Mouse (Mus musculus) midbrain, embryonic 13.5 days (tissue): ENCODE measurements at regions not wholly inside any gene's neighbourhood (a gene's known extent, or its start where the extent isn't known, plus 50 kb on each side); places are given as distances from the start of the nearest gene placed in this dataset.

Experiments
- ATAC-seq: fragments of 200-750 bp; cut with Nextera tagmentation; 2 replicates; pipeline ENCODE4 v1.8.0; 2017; ENCODE audit warnings: mild to moderate bottlenecking, moderate TSS enrichment, moderate library complexity
- H3K27ac ChIP-seq: fragments of 300-500 bp; sonication (generic); 2 replicates; pipeline ENCODE4 v1.5.1; 2015; ENCODE audit warnings: inconsistent platforms, mild to moderate bottlenecking, moderate library complexity
- H3K27me3 ChIP-seq: fragments of 300-500 bp; sonication (generic); 2 replicates; pipeline ENCODE4 v1.6.1; 2015; ENCODE audit warnings: mild to moderate bottlenecking, inconsistent platforms
- H3K36me3 ChIP-seq: fragments of 300-500 bp; sonication (generic); 2 replicates; pipeline ENCODE4 v1.6.1; 2015; ENCODE audit warnings: mild to moderate bottlenecking, inconsistent platforms
- H3K4me1 ChIP-seq: fragments of 300-500 bp; sonication (generic); replicated peaks from 2 replicates; pipeline ENCODE4 v1.6.1; 2015; ENCODE audit warnings: inconsistent platforms
- H3K4me2 ChIP-seq: fragments of 300-500 bp; sonication (generic); replicated peaks from 2 replicates; pipeline ENCODE4 v1.6.1; 2015; ENCODE audit warnings: moderate library complexity, mild to moderate bottlenecking, inconsistent platforms
- H3K4me3 ChIP-seq: fragments of 300-500 bp; sonication (generic); replicated peaks from 2 replicates; pipeline ENCODE4 v1.5.1; 2015; ENCODE audit warnings: mild to moderate bottlenecking, inconsistent platforms
- H3K9ac ChIP-seq: fragments of 300-500 bp; sonication (generic); replicated peaks from 2 replicates; pipeline ENCODE4 v1.6.1; 2015; ENCODE audit warnings: mild to moderate bottlenecking, inconsistent platforms
- H3K9me3 ChIP-seq: fragments of 300-500 bp; sonication (generic); 2 replicates; pipeline ENCODE4 v1.6.1; 2016; ENCODE audit warnings: mild to moderate bottlenecking, inconsistent platforms
- WGBS: fragments of 180-500 bp; shearing (Covaris S2); methylation state at CpG from one replicate; pipeline ENCODE4 v1.1.7; 2015; 5-methylcytosine and 5-hydroxymethylcytosine counted together

DNA sequence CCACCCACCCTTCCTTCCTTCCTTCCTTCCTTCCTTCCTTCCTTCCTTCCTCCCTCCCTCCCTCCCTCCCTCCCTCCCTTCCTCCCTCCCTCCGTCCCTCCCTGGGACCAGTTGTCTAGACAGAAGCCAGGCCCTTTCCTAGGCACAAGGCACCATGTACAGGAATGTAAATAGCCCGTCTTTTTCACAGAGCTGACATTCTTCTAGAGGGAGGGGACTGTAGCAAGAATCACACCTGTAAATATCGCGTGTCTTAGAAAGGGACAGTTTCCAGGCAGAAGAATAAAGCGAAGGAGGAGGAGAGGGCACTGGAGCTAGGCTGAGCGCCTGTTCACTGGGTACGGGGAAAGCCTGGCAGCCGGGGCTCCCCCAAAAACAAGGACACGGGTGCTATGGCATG is 58.7 kb upstream of the Gm11733 start:
- Histone ChIP-seq H3K36me3 (no peaks in the 10 kb centered on the region), H3K27ac (no peak overlapping the region), H3K9ac (no peak overlapping the region), H3K27me3 (peaks cover 2% of the 10 kb centered on the region; the same call in 1 of the 2 replicates), H3K4me1 (peaks cover 24% of the 10 kb centered on the region), H3K4me3 (no peak overlapping the region), H3K9me3 (no peaks in the 10 kb centered on the region), H3K4me2 (no peak overlapping the region)
- ATAC-seq = no peak
- WGBS = 62% methylated on average over 9 of the region's 9 CpGs

DNA sequence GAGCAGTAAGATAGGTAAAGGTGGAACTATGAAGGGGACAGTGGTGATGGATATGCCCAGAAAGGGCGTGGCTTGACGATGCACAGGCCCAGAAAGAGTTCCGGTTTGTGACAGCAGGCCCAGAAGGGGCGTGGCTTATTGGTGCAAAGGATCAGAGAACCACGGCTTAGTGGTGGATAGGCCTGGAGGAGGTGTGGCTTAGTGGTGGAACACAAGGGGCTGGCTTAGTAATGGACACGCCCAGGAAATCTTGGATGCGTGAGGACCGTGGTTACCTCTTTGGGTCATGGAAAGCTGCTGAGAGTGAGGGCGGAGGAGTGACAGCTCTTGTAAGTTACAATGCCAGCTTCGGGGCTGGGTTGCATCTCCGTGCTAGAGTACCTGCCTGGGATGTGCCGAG is 58.2 kb upstream of the Gm11733 start:
- H3K36me3 ChIP-seq = no peaks in the 10 kb centered on the region
- H3K4me1 ChIP-seq = peaks cover 28% of the 10 kb centered on the region
- H3K27me3 ChIP-seq = peaks cover 2% of the 10 kb centered on the region; the same call in 1 of the 2 replicates
- H3K9me3 ChIP-seq = no peaks in the 10 kb centered on the region
- WGBS = 27% methylated on average over 12 of the region's 12 CpGs
- H3K4me2 ChIP-seq = no peak overlapping the region
- H3K27ac ChIP-seq = no peak overlapping the region
- H3K4me3 ChIP-seq = no peak overlapping the region
- H3K9ac ChIP-seq = no peak overlapping the region
- 0 out of 2 replicates have a peak, but pooled peaks have one; percentile 12 for ATAC-seq

DNA sequence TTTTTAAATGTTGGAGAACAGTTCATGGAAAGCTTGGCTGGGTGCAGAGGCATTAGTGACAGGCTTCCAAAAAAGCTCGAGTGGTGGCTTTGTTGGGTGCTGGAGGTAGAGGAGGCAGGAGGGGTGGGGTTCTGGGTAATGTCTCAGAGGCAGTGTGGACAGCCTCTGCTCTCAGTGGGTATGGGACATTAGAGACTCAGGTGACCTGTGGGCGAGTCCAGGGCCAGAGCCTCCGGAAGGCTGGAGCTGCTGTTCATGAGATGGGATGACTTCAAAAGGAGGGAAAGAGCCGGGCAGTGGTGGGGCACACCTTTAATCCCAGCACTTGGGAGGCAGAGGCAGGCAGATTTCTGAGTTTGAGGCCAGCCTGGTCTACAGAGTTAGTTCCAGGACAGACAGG is 57.5 kb upstream of the Gm11733 start:
- H3K36me3 ChIP-seq = no peaks in the 10 kb centered on the region
- peaks cover 2% of the 10 kb centered on the region; the same call in 1 of the 2 replicates for H3K27me3 ChIP-seq
- peaks cover 29% of the 10 kb centered on the region for H3K4me1 ChIP-seq
- no peaks in the 10 kb centered on the region for H3K9me3 ChIP-seq
- H3K4me2 ChIP-seq = no peak overlapping the region
- H3K4me3 ChIP-seq = no peak overlapping the region
- WGBS = 89% methylated on average over 4 of the region's 4 CpGs
- no peak overlapping the region for H3K9ac ChIP-seq
- no peak for ATAC-seq
- no peak overlapping the region for H3K27ac ChIP-seq

DNA sequence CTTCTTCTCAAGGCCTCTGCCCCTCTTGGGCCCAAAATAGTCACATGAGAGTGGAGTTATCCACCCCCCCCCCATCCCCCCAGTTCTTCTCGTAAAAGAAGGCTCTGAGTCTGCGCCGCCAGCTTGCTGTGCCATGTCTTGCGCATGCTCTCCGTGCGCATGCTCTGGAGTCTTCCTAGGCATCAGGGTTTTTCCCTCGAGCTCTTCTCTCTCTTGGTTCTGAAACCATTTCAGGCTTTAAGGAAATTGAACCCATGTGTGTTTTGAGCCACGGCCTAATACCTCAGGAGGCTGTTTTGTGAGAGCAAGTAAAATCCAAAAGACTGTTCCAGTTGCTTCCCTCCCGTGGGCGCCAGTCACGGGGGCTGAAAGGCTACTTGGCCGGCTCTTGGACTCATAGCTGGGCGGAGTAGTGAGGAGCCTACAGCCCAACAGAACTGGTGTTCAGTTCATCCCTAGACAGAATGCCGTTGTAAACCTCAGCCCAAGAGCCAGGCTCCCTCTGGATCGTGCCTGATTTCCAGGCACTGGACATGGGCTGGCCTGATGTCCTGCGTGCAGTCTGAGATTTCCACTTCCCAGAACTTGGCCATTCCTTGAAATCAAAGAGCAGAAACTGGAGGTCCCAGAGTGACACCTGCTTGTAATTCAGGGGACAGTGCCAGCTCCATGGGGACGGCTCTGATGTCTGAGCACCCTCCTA is 56.2 kb upstream of the Gm11733 start:
- peaks cover 29% of the 10 kb centered on the region for H3K4me1 ChIP-seq
- H3K27ac ChIP-seq = no peak overlapping the region
- no peaks in the 10 kb centered on the region for H3K36me3 ChIP-seq
- H3K27me3 ChIP-seq = 0 out of 2 replicates have a peak, but pooled peaks cover 2% of the 10 kb centered on the region
- no peak for ATAC-seq
- H3K9ac ChIP-seq = no peak overlapping the region
- WGBS = 87% methylated on average over 17 of the region's 17 CpGs
- no peak overlapping the region for H3K4me2 ChIP-seq
- H3K4me3 ChIP-seq = no peak overlapping the region
- no peaks in the 10 kb centered on the region for H3K9me3 ChIP-seq

DNA sequence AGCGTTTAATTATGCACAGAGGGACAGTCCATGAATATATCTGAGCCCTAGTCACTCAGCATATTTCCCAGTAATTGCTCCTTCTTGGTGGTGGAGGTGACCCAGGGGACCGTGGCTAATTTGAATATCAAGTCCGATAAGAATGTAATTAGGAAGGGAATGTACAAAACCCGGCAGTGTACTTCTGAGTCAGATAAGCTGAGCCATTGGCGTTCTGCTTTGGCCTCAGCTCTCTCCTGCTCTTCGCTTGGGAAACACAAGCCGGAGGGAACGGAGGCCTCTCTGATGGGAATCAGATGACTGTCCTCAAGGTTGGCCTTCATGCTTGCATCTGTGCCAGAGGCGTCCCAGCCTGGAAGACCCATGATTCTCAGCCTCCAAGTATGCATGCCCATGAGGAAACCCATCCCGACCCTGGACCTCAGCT is 54.8 kb upstream of the Gm11733 start:
- no peak overlapping the region for H3K4me3 ChIP-seq
- 57% methylated on average over 10 of the region's 10 CpGs for WGBS
- H3K27me3 ChIP-seq = 0 out of 2 replicates have a peak, but pooled peaks cover 2% of the 10 kb centered on the region
- no peaks in the 10 kb centered on the region for H3K36me3 ChIP-seq
- ATAC-seq = peak; percentile 51
- no peak overlapping the region for H3K9ac ChIP-seq
- H3K9me3 ChIP-seq = no peaks in the 10 kb centered on the region
- peak overlapping the region; percentile 83 for H3K27ac ChIP-seq
- H3K4me2 ChIP-seq = no peak overlapping the region
- H3K4me1 ChIP-seq = peaks cover 29% of the 10 kb centered on the region

DNA sequence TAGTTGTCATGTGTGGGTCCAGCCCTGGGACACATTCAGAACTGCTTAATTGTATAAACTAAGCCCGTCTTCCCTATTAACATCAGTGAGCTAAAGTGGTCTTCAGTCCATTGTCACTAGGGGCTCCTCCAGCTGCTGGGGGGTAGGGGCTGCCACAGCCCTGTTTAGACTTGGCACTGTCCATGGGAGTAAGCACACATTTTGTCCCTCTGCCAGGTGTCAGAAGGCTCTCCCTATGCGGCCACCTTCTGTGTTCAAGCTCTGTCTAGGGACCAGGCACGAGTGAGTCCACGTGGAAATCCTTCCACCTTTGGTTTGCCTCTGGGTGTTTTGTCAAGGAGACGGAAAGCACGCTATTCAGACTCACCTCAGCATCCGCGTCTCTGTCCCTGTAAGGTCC is 54.3 kb upstream of the Gm11733 start:
- Histone ChIP-seq H3K9me3 (no peaks in the 10 kb centered on the region), H3K27ac (peak overlapping the region; percentile 83), H3K4me3 (no peak overlapping the region), H3K27me3 (no peaks in the 10 kb centered on the region), H3K4me1 (peaks cover 29% of the 10 kb centered on the region), H3K36me3 (no peaks in the 10 kb centered on the region), H3K4me2 (no peak overlapping the region), H3K9ac (no peak overlapping the region)
- no peak for ATAC-seq
- WGBS = 59% methylated on average over 8 of the region's 8 CpGs

DNA sequence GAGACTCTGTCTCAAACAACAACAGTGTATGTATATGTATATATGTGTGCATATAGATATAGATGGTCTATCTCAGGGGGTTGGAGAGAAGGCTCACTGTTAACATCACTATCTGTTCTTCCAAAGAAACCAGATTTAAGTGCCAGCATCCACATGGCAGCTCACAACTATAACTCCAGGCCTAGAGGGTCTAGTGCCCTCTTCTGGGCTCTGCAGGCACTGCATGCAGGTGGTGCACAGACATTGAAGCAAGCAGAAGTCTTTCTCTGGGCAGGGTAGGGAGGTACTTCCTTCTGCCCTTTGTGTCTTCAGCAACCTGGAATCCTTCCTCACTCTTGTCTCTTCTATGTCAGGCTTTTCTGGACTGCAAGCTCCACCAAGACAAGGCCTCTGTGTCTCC is 50.1 kb upstream of the Gm11733 start:
- no peaks in the 10 kb centered on the region for H3K36me3 ChIP-seq
- no peak overlapping the region for H3K4me3 ChIP-seq
- H3K27ac ChIP-seq = no peak overlapping the region
- no peak overlapping the region for H3K9ac ChIP-seq
- peaks cover 56% of the 10 kb centered on the region for H3K4me1 ChIP-seq
- no peak overlapping the region for H3K4me2 ChIP-seq
- H3K27me3 ChIP-seq = peaks cover 11% of the 10 kb centered on the region
- no peak for ATAC-seq
- H3K9me3 ChIP-seq = no peaks in the 10 kb centered on the region
